Mouse (Mus musculus) small intestine, adult 2 months (tissue): ENCODE data around the gene Rbl2. TPM values are rescaled to one million over a fixed set of nuclear protein-coding genes. Genes with fewer than 3 reads are reported as not detected.

Source experiments
- H3K27ac ChIP-seq: fragments of 200-500 bp; 2 replicates; pipeline ENCODE4 v1.5.1; 2012; ENCODE audit warnings: low read depth, low read length, control low read depth, inconsistent platforms; ENCODE audit not compliant: insufficient read depth
- H3K27me3 ChIP-seq: fragments of 200-500 bp; 2 replicates; pipeline ENCODE4 v1.6.1; 2012; ENCODE audit warnings: mild to moderate bottlenecking, moderate library complexity, low read length, inconsistent platforms; ENCODE audit not compliant: control insufficient read depth, insufficient read depth
- H3K36me3 ChIP-seq: fragments of 200-500 bp; 2 replicates; pipeline ENCODE4 v1.6.1; 2012; ENCODE audit warnings: mild to moderate bottlenecking, low read length, control low read depth, inconsistent platforms; ENCODE audit not compliant: control insufficient read depth, insufficient read depth
- H3K4me1 ChIP-seq: fragments of 200-500 bp; 2 replicates; pipeline ENCODE4 v1.6.1; 2012; ENCODE audit warnings: low read length, inconsistent platforms, mixed read lengths; ENCODE audit not compliant: control insufficient read depth, insufficient read depth, insufficient read length
- H3K4me3 ChIP-seq: fragments of 200-500 bp; 2 replicates; pipeline ENCODE4 v1.5.1; 2012; ENCODE audit warnings: low read depth, mild to moderate bottlenecking, control low read depth, inconsistent platforms, low read length, moderate library complexity
- CTCF ChIP-seq: fragments of 200-500 bp; IDR thresholded peaks from 2 replicates; pipeline ENCODE4 v1.5.1; 2012; ENCODE audit warnings: low read depth, mild to moderate bottlenecking, control low read depth, inconsistent platforms, low read length, moderate library complexity, mixed read lengths; ENCODE audit not compliant: insufficient replicate concordance, insufficient read length; ENCODE audit errors: extremely low read depth
- POLR2A ChIP-seq: fragments of 200-500 bp; IDR thresholded peaks from 2 replicates; pipeline ENCODE4 v1.6.1; 2012; ENCODE audit warnings: low read depth, mild to moderate bottlenecking, control low read depth, inconsistent platforms, low read length, moderate library complexity
- WGBS: fragments of 180-500 bp; shearing (Covaris S2); methylation state at CpG from one replicate; pipeline ENCODE4 v1.1.7; 2018; 5-methylcytosine and 5-hydroxymethylcytosine counted together
- polyA plus RNA-seq: library from polyadenylated mRNA; depleted of rRNA; stranded (reverse); fragments of >200 nt; gene quantifications from 2 replicates; pipeline ENCODE4 v1.2.3, GENCODE M21; 2012; rRNA removed

Gene Rbl2
- polyA plus RNA-seq, 1 experiment: 10.3 TPM

- TF ChIP-seq CTCF (no peak), POLR2A (no peak)
- Histone ChIP-seq H3K27me3 (peaks cover 6% of the 10 kb centered on the region; the same call in 1 of the 2 replicates), H3K27ac (no peak overlapping the region), H3K4me3 (no peak overlapping the region), H3K36me3 (no peaks in the 10 kb centered on the region), H3K4me1 (peaks cover 8% of the 10 kb centered on the region; the same call in 1 of the 2 replicates)
- WGBS: 34% methylated on average over 6 of the region's 6 CpGs
These were observed 100.3 kb downstream of the Rbl2 start for GRCm38 (mm10) chr8:91170152-91170551.

GRCm38 (mm10) chr8:91170914-91171313, 101.1 kb downstream of the Rbl2 start:
- Histone ChIP-seq H3K4me1 (peaks cover 8% of the 10 kb centered on the region; the same call in 1 of the 2 replicates), H3K4me3 (no peak overlapping the region), H3K36me3 (no peaks in the 10 kb centered on the region), H3K27ac (no peak overlapping the region), H3K27me3 (peaks cover 6% of the 10 kb centered on the region; the same call in 1 of the 2 replicates)
- 36% methylated on average over 14 of the region's 14 CpGs for WGBS
- TF ChIP-seq POLR2A (no peak), CTCF (no peak)

- 52% methylated on average over 13 of the region's 13 CpGs for WGBS
- peaks cover 6% of the 10 kb centered on the region; the same call in 1 of the 2 replicates for H3K27me3 ChIP-seq
- no peak overlapping the region for H3K27ac ChIP-seq
- H3K4me1 ChIP-seq: peaks cover under 1% of the 10 kb centered on the region; the same call in 1 of the 2 replicates
- H3K4me3 ChIP-seq: no peak overlapping the region
- H3K36me3 ChIP-seq: no peaks in the 10 kb centered on the region
- TF ChIP-seq CTCF (no peak), POLR2A (no peak)
These were observed 101.7 kb downstream of the Rbl2 start for GRCm38 (mm10) chr8:91171605-91172004.

Other genes with a start within 250 kb of the Rbl2 start
- gene Chd9, start 241.7 kb upstream of the Rbl2 start, polyA plus RNA-seq: 200 and 339 TPM in 2 replicates
- gene Aktip, start 129.9 kb downstream of the Rbl2 start, polyA plus RNA-seq: 14.5 and 23.3 TPM in 2 replicates
- gene Rpgrip1l, start 243.2 kb downstream of the Rbl2 start, polyA plus RNA-seq: 0.08 and 0.70 TPM in 2 replicates
- 6.8 and 7.3 TPM in 2 replicates for gene Fto, start 243.5 kb downstream of the Rbl2 start, polyA plus RNA-seq